Mouse (Mus musculus) heart, embryonic 12.5 days (tissue): ENCODE data around the gene Ankrd2. TPM values are rescaled to one million over a fixed set of nuclear protein-coding genes. Genes with fewer than 3 reads are reported as not detected.

Experiments used
- ATAC-seq: fragments of 200-750 bp; cut with Nextera tagmentation; 2 replicates; pipeline ENCODE4 v1.8.0; 2017; ENCODE audit warnings: moderate TSS enrichment, moderate library complexity; ENCODE audit not compliant: insufficient number of reproducible peaks, low FRiP score
- H3K27ac ChIP-seq: fragments of 300-500 bp; sonication (generic); 2 replicates; pipeline ENCODE4 v1.5.1; 2016; ENCODE audit warnings: mild to moderate bottlenecking, moderate library complexity; ENCODE audit not compliant: poor library complexity, severe bottlenecking
- H3K27me3 ChIP-seq: fragments of 300-500 bp; sonication (generic); replicated peaks from 2 replicates; pipeline ENCODE4 v1.6.1; 2016; ENCODE audit warnings: mild to moderate bottlenecking, moderate library complexity
- H3K36me3 ChIP-seq: fragments of 300-500 bp; sonication (generic); 2 replicates; pipeline ENCODE4 v1.6.1; 2016; ENCODE audit warnings: mild to moderate bottlenecking, moderate library complexity
- H3K4me1 ChIP-seq: fragments of 300-500 bp; sonication (generic); replicated peaks from 2 replicates; pipeline ENCODE4 v1.6.1; 2016; ENCODE audit warnings: mild to moderate bottlenecking
- H3K4me2 ChIP-seq: fragments of 300-500 bp; sonication (generic); 2 replicates; pipeline ENCODE4 v1.6.1; 2016; ENCODE audit warnings: mild to moderate bottlenecking, moderate library complexity
- H3K4me3 ChIP-seq: fragments of 300-500 bp; sonication (generic); 2 replicates; pipeline ENCODE4 v1.5.1; 2016; ENCODE audit warnings: mild to moderate bottlenecking
- H3K9ac ChIP-seq: fragments of 300-500 bp; sonication (generic); 2 replicates; pipeline ENCODE4 v1.6.1; 2016; ENCODE audit warnings: mild to moderate bottlenecking, moderate library complexity
- H3K9me3 ChIP-seq: fragments of 300-500 bp; sonication (generic); replicated peaks from 2 replicates; pipeline ENCODE4 v1.6.1; 2016; ENCODE audit warnings: mild to moderate bottlenecking, moderate library complexity
- WGBS: fragments of 180-500 bp; shearing (Covaris S2); methylation state at CpG from one replicate; pipeline ENCODE4 v1.1.7; 2016; 5-methylcytosine and 5-hydroxymethylcytosine counted together
- polyA plus RNA-seq: library from polyadenylated mRNA; unstranded; fragments of >200 nt; fragmentation: Nextera tagmentation; extraction: Ambion mirVana; gene quantifications from 2 replicates; pipeline ENCODE4 v1.2.1, GENCODE M21; 2016

Ankrd2 gene
- polyA plus RNA-seq, 1 experiment from 2014 or later, result not detected

GRCm38 (mm10) chr19:42016251-42016650, 19.5 kb upstream of the Ankrd2 start:
- no peak for ATAC-seq
- Histone ChIP-seq H3K4me2 (no peak overlapping the region), H3K27ac (0 out of 2 replicates have a peak overlapping the region, but pooled peaks have one; percentile 85), H3K9ac (no peak overlapping the region), H3K36me3 (peaks cover 10% of the 10 kb centered on the region; the same call in 1 of the 2 replicates), H3K27me3 (no peaks in the 10 kb centered on the region), H3K4me1 (peaks cover 46% of the 10 kb centered on the region), H3K4me3 (no peak overlapping the region), H3K9me3 (no peaks in the 10 kb centered on the region)
- 79% methylated on average over 4 of the region's 4 CpGs for WGBS

GRCm38 (mm10) chr19:42016840-42017239, 19.0 kb upstream of the Ankrd2 start:
- no peak overlapping the region for H3K4me2 ChIP-seq
- H3K27me3 ChIP-seq, result no peaks in the 10 kb centered on the region
- peaks cover 4% of the 10 kb centered on the region; the same call in 1 of the 2 replicates for H3K36me3 ChIP-seq
- H3K4me3 ChIP-seq, result no peak overlapping the region
- H3K9ac ChIP-seq, result no peak overlapping the region
- peaks cover 51% of the 10 kb centered on the region for H3K4me1 ChIP-seq
- ATAC-seq, result 0 out of 2 replicates have a peak, but pooled peaks have one; percentile 10
- H3K27ac ChIP-seq, result peak overlapping the region; percentile 85
- no peaks in the 10 kb centered on the region for H3K9me3 ChIP-seq
- 72% methylated on average over 5 of the region's 5 CpGs for WGBS

GRCm38 (mm10) chr19:42017399-42018247, 18.2 kb upstream of the Ankrd2 start:
- H3K9ac ChIP-seq, result 0 out of 2 replicates have a peak overlapping the region, but pooled peaks have one; percentile 26
- H3K27me3 ChIP-seq, result no peaks in the 10 kb centered on the region
- ATAC-seq, result no peak
- H3K4me1 ChIP-seq, result peaks cover 58% of the 10 kb centered on the region
- no peak overlapping the region for H3K4me2 ChIP-seq
- H3K9me3 ChIP-seq, result no peaks in the 10 kb centered on the region
- H3K36me3 ChIP-seq, result no peaks in the 10 kb centered on the region
- peak overlapping the region; percentile 85 for H3K27ac ChIP-seq
- WGBS, result 46% methylated on average over 8 of the region's 8 CpGs
- no peak overlapping the region for H3K4me3 ChIP-seq

- ATAC-seq, result no peak
- H3K4me2 ChIP-seq, result no peak overlapping the region
- H3K4me3 ChIP-seq, result no peak overlapping the region
- no peaks in the 10 kb centered on the region for H3K36me3 ChIP-seq
- H3K27ac ChIP-seq, result peak overlapping the region; percentile 85
- peaks cover 63% of the 10 kb centered on the region for H3K4me1 ChIP-seq
- no peaks in the 10 kb centered on the region for H3K9me3 ChIP-seq
- H3K27me3 ChIP-seq, result no peaks in the 10 kb centered on the region
- WGBS, result 26% methylated on average over 4 of the region's 4 CpGs
- H3K9ac ChIP-seq, result no peak overlapping the region
Measured at GRCm38 (mm10) chr19:42019011-42019522, 16.7 kb upstream of the Ankrd2 start.

GRCm38 (mm10) chr19:42021681-42022541, 13.9 kb upstream of the Ankrd2 start:
- no peak for ATAC-seq
- peak overlapping the region; percentile 52 for H3K27ac ChIP-seq
- H3K4me2 ChIP-seq, result no peak overlapping the region
- WGBS, result 69% methylated on average over 10 of the region's 10 CpGs
- no peak overlapping the region for H3K9ac ChIP-seq
- no peaks in the 10 kb centered on the region for H3K9me3 ChIP-seq
- no peak overlapping the region for H3K4me3 ChIP-seq
- H3K4me1 ChIP-seq, result peaks cover 54% of the 10 kb centered on the region
- H3K27me3 ChIP-seq, result no peaks in the 10 kb centered on the region
- no peaks in the 10 kb centered on the region for H3K36me3 ChIP-seq

- Histone ChIP-seq H3K27me3 (no peaks in the 10 kb centered on the region), H3K36me3 (no peaks in the 10 kb centered on the region), H3K4me1 (peaks cover 48% of the 10 kb centered on the region), H3K4me2 (no peak overlapping the region), H3K9ac (no peak overlapping the region), H3K4me3 (no peak overlapping the region), H3K9me3 (no peaks in the 10 kb centered on the region), H3K27ac (0 out of 2 replicates have a peak overlapping the region, but pooled peaks have one; percentile 52)
- no peak for ATAC-seq
- WGBS, result 73% methylated on average over 2 of the region's 2 CpGs
Measured at GRCm38 (mm10) chr19:42022542-42022848, 13.3 kb upstream of the Ankrd2 start.

GRCm38 (mm10) chr19:42026158-42026557, 9.6 kb upstream of the Ankrd2 start:
- Histone ChIP-seq H3K9me3 (no peaks in the 10 kb centered on the region), H3K4me2 (no peak overlapping the region), H3K9ac (no peak overlapping the region), H3K36me3 (no peaks in the 10 kb centered on the region), H3K27ac (no peak overlapping the region), H3K27me3 (no peaks in the 10 kb centered on the region), H3K4me1 (peaks cover 19% of the 10 kb centered on the region), H3K4me3 (no peak overlapping the region)
- no peak for ATAC-seq
- 3% methylated on average over 5 of the region's 5 CpGs for WGBS

GRCm38 (mm10) chr19:42031112-42031511, 4.7 kb upstream of the Ankrd2 start:
- Histone ChIP-seq H3K9ac (no peak overlapping the region), H3K36me3 (peaks cover 12% of the 10 kb centered on the region), H3K27ac (no peak overlapping the region), H3K9me3 (no peaks in the 10 kb centered on the region), H3K4me3 (no peak overlapping the region), H3K4me2 (no peak overlapping the region), H3K27me3 (no peaks in the 10 kb centered on the region), H3K4me1 (peaks cover 21% of the 10 kb centered on the region)
- 79% methylated on average over 5 of the region's 5 CpGs for WGBS
- ATAC-seq, result no peak

GRCm38 (mm10) chr19:42033611-42034010, 2.2 kb upstream of the Ankrd2 start:
- 79% methylated on average over 14 of the region's 14 CpGs for WGBS
- Histone ChIP-seq H3K4me2 (no peak overlapping the region), H3K27ac (no peak overlapping the region), H3K36me3 (peaks cover 12% of the 10 kb centered on the region), H3K4me3 (no peak overlapping the region), H3K27me3 (no peaks in the 10 kb centered on the region), H3K9me3 (no peaks in the 10 kb centered on the region), H3K9ac (no peak overlapping the region), H3K4me1 (peaks cover 21% of the 10 kb centered on the region)
- no peak for ATAC-seq

GRCm38 (mm10) chr19:42034146-42034775, 1.5 kb upstream of the Ankrd2 start:
- no peak overlapping the region for H3K27ac ChIP-seq
- no peak overlapping the region for H3K9ac ChIP-seq
- H3K4me3 ChIP-seq, result no peak overlapping the region
- no peaks in the 10 kb centered on the region for H3K9me3 ChIP-seq
- no peaks in the 10 kb centered on the region for H3K27me3 ChIP-seq
- ATAC-seq, result 0 out of 2 replicates have a peak, but pooled peaks have one; percentile 12
- 65% methylated on average over 9 of the region's 9 CpGs for WGBS
- H3K4me1 ChIP-seq, result peaks cover 21% of the 10 kb centered on the region
- no peak overlapping the region for H3K4me2 ChIP-seq
- peaks cover 12% of the 10 kb centered on the region for H3K36me3 ChIP-seq
